Mouse (Mus musculus): ENCODE data around the gene Jak1.

- TF ChIP-seq POLR2A (IDR thresholded peaks at IDR 0.05; ENCODE audit: borderline replicate concordance, extremely low read depth, insufficient read depth, insufficient read length, poor library complexity, severe bottlenecking), result no peak
- TF ChIP-seq CTCF (IDR thresholded peaks at IDR 0.05; ENCODE audit: borderline replicate concordance, extremely low read depth, insufficient read depth, insufficient read length), result no peak
Observed at GRCm38 (mm10) chr4:101164189-101164588, 100.9 kb downstream of the Jak1 start.

Data from brain, embryonic 14.5 days (tissue).